Mouse (Mus musculus) kidney, adult 11 months (tissue): ENCODE data around the gene Apon.
"Not testable (repeated sequence)": the region's sequence is repeated elsewhere in the genome, so short reads cannot be mapped to it uniquely, and the experiment has no call there.

ENCODE experiments used
- DNase-seq: peaks from one replicate; pipeline ENCODE4 v3.0.0; 2022

Apon gene

DNA sequence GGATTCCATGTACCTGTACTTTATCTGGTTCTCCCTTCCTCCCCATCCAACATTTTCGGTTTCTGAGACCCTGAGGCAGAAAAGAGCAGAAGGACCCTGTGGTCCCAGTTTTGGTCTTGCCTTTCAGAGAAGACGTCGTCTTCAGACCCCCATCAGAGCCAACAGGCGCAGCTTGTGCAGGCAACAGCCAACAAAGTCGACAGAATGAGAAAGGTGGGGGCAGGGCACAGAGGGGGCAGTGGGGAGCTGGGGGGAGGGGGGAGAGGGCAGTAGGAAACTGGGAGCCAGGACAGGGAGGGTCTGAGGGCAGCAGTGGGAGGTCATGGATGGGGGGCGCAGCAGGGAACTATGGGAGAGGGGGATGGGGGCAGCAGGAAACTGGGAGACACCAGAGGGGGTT, 24.3 kb downstream of the Apon start:
- DNase-seq = no peak

DNA sequence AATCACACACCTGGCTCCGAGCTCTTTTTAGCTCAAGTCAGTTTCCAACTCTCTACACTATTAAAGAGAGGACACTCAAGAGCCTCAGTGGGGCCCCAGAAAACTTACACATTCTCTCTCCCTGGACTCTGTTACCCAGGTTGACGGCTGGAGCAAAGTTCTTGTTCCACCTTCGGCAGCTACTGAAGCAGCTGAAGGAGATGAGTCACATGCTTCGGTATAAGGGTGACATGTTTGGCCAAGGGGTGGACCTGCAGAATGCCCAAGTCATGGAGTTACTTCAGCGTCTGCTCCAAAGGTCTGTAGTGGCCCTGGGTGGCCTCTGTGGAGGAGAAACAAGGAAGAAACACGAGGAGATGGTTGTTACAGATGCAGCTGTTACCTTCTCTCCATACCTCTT, 27.0 kb downstream of the Apon start:
- DNase-seq = peak; percentile 61

- DNase-seq = no peak
Measured at GRCm38 (mm10) chr10:128281682-128282081, 27.8 kb downstream of the Apon start.

DNA sequence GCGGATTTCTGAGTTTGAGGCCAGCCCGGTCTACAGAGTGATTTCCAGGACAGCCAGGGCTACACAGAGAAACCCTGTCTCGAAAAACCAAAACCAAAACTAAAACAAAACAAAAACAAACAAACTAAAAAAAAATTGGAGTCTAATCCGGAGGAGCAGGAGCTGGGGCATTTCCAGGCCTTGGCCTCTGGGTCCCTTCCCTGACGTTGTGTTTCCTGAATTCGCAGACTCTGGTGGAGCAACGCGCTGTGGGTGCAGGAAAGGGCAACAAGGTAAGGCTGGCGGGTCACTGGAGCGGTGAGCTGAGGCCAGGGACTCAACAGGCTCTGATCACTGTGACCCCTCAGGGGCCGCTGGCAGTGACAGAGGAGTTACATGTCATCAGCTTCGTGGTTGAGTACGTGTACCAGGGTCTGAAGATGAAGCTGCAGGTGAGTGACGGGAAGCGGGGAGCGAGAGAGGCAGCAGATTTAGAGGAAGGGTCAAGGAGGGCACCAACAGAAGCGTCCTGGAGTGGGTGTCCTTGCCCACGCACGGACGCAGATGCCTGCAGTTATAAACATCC, 29.1 kb downstream of the Apon start:
- peak; percentile 23 for DNase-seq

DNA sequence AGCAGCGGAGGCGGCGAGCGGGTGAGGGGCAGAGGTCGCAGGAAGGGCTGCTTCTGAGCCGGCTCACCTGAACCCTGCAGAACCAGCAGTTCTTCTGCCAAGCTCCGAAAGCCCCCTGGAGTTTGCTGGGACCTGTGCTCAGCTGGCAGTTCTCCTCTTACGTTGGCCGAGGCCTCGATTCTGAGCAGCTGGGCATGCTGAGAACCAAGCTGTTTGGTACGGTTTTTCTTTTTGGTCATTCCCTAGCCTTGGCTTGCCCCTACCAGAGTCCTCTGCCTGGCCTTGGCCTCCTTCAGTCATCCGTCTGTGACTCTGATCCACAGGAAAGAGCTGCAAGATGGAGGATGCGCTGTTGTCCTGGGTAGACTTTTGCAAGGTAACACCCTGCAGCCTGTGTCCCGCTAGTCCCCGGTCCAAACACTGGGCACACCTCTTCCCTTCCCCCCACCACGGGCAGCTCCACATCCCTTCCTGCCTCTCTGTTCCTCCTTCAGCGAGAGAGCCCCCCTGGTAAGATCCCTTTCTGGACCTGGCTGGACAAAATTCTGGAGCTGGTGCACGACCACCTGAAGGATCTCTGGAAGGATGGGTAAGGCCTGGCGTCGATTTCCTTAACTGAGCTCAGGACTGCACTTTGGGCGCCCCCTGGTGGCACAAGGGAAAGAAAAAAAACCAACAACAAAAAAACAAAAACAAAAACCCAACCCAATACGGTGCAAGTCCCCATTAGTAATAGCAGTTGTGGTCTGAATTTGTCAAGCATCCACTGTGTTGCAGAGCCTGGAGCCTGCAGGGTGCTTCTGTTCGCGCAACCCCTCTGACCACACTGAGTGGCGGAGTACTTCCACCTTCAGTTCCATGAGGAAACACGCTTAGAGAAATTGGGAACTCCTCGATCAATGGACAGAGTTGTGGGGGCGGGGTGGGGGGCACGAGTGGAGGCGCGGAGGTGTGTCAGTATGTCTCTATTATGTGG, 30.0 kb downstream of the Apon start:
- DNase-seq = peak; percentile 45

DNA sequence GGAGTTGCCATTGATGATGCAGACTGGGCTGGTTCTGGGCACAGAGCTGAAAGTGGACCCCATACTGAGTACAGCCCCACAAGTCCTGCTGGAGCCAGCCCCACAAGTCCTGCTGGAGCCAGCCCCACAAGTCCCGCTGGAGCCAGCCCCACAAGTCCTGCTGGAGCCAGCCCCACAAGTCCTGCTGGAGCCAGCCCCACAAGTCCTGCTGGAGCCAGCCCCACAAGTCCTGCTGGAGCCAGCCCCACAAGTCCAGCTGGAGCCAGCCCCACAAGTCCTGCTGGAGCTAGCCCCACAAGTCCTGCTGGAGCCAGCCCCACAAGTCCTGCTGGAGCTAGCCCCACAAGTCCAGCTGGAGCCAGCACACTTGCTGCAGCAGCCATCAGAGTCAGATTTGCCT, 36.7 kb downstream of the Apon start:
- not testable (repeated sequence) for DNase-seq

DNA sequence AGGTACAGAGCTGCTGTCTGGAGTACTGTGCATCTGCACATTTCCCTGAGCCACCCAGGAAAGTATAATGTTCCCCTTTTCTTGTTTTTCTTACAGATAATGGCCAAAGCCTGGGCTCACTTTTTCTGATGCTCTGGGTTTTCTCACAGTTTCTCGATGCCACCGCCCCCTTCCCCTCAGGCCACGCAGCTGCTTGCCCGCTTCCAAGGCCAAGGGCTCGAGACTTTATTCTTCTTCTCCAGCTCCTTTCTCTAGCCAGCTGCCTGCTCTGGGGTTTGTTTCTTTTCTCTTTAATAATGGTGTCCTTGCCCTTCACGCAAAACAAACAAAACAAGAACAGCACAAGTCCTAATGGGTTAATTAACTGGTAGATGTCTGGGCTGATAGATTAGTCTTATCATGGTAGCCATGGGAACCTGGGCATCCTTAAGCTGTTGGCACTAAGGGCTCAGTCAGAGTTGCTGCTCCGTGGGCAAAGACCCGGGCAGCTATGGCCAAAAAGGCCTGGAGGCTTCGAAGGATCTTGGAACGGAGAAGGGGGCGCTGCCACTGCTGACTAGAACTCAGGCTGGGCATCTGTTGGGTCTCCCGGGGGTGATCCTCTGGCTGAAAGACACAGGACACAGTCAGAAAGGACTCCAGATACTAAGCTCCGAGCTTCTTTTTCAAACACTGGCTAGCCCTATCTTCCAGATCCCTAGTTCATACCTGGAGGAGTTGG, 42.6 kb downstream of the Apon start:
- no peak for DNase-seq

- DNase-seq = no peak
Measured at GRCm38 (mm10) chr10:128297221-128297620, 43.3 kb downstream of the Apon start.

GRCm38 (mm10) chr10:128297622-128298021, 43.7 kb downstream of the Apon start:
- no peak for DNase-seq

- no peak for DNase-seq
Measured at GRCm38 (mm10) chr10:128298243-128298642, 44.3 kb downstream of the Apon start.

GRCm38 (mm10) chr10:128298702-128299171, 44.8 kb downstream of the Apon start, which contains the start of gene Il23a:
TSS of gene Il23a (minus strand) at chr10:128298752.
- no peak for DNase-seq

- no peak for DNase-seq
Measured at GRCm38 (mm10) chr10:128302357-128302756, 48.5 kb downstream of the Apon start.

GRCm38 (mm10) chr10:128302785-128303125, 48.9 kb downstream of the Apon start:
- DNase-seq = no peak

GRCm38 (mm10) chr10:128303126-128304021, 49.5 kb downstream of the Apon start, which contains the start of gene Pan2:
TSS of gene Pan2 (plus strand) at chr10:128303335.
- peak; percentile 100 for DNase-seq
